Mouse (Mus musculus): ENCODE data around the gene Dgkd.

- no peak for TF ChIP-seq CTCF (conservative IDR thresholded peaks at IDR 0.05; ENCODE audit: insufficient read depth, insufficient read length, low read depth, low read length)
- TF ChIP-seq POLR2A (IDR thresholded peaks at IDR 0.05; ENCODE audit: low read depth, low read length), result no peak
These were observed 76.6 kb downstream of the Dgkd start for GRCm38 (mm10) chr1:87929730-87930129.
